Mouse (Mus musculus) neural tube, embryonic 12.5 days (tissue): ENCODE results near the gene Mcidas. TPM values are rescaled to one million over a fixed set of nuclear protein-coding genes. Genes with fewer than 3 reads are reported as not detected.

Source experiments
- ATAC-seq: fragments of 200-750 bp; cut with Nextera tagmentation; 2 replicates; pipeline ENCODE4 v1.8.0; 2017; ENCODE audit warnings: low read depth, mild to moderate bottlenecking, moderate TSS enrichment, moderate library complexity; ENCODE audit not compliant: low FRiP score
- H3K27ac ChIP-seq: fragments of 300-500 bp; sonication (generic); 2 replicates; pipeline ENCODE4 v1.5.1; 2016
- H3K27me3 ChIP-seq: fragments of 300-500 bp; sonication (generic); replicated peaks from 2 replicates; pipeline ENCODE4 v1.6.1; 2016; ENCODE audit warnings: mild to moderate bottlenecking
- H3K36me3 ChIP-seq: fragments of 300-500 bp; sonication (generic); 2 replicates; pipeline ENCODE4 v1.6.1; 2016; ENCODE audit warnings: mild to moderate bottlenecking
- H3K4me1 ChIP-seq: fragments of 300-500 bp; sonication (generic); 2 replicates; pipeline ENCODE4 v1.6.1; 2016
- H3K4me2 ChIP-seq: fragments of 300-500 bp; sonication (generic); replicated peaks from 2 replicates; pipeline ENCODE4 v1.6.1; 2016; ENCODE audit warnings: mild to moderate bottlenecking
- H3K4me3 ChIP-seq: fragments of 300-500 bp; sonication (generic); 2 replicates; pipeline ENCODE4 v1.5.1; 2016
- H3K9ac ChIP-seq: fragments of 300-500 bp; sonication (generic); 2 replicates; pipeline ENCODE4 v1.6.1; 2016; ENCODE audit warnings: mild to moderate bottlenecking
- H3K9me3 ChIP-seq: fragments of 300-500 bp; sonication (generic); 2 replicates; pipeline ENCODE4 v1.6.1; 2016; ENCODE audit warnings: mild to moderate bottlenecking
- WGBS: fragments of 180-500 bp; shearing (Covaris S2); methylation state at CpG from one replicate; pipeline ENCODE4 v1.1.7; 2016; 5-methylcytosine and 5-hydroxymethylcytosine counted together
- microRNA counts: library from miRNA; unstranded; fragments of <30 nt; microRNA quantifications from one replicate; lab custom pipeline; 2017
- microRNA-seq: library from miRNA; unstranded; fragments of <30 nt; microRNA quantifications from one replicate; pipeline ENCODE4, GENCODE M21; 2017
- polyA plus RNA-seq: library from polyadenylated mRNA; unstranded; fragments of >200 nt; fragmentation: Nextera tagmentation; extraction: Ambion mirVana; gene quantifications from 2 replicates; pipeline ENCODE4 v1.2.1, GENCODE M21; 2016

Mcidas gene
- polyA plus RNA-seq, 1 experiment from 2014 or later: 0.08 TPM

- ATAC-seq: peak; percentile 51
- Histone ChIP-seq H3K4me1 (0 out of 2 replicates have a peak, but pooled peaks cover 8% of the 10 kb centered on the region), H3K4me3 (no peak overlapping the region), H3K9ac (no peak overlapping the region), H3K9me3 (no peaks in the 10 kb centered on the region), H3K27ac (no peak overlapping the region), H3K27me3 (no peaks in the 10 kb centered on the region), H3K4me2 (no peak overlapping the region), H3K36me3 (no peaks in the 10 kb centered on the region)
These were observed 53.4 kb downstream of the Mcidas start for GRCm38 (mm10) chr13:113047018-113047417.

- no peaks in the 10 kb centered on the region for H3K9me3 ChIP-seq
- H3K27ac ChIP-seq: no peak overlapping the region
- H3K36me3 ChIP-seq: no peaks in the 10 kb centered on the region
- ATAC-seq: no peak
- no peak overlapping the region for H3K4me3 ChIP-seq
- no peaks in the 10 kb centered on the region for H3K27me3 ChIP-seq
- H3K4me1 ChIP-seq: 0 out of 2 replicates have a peak, but pooled peaks cover 8% of the 10 kb centered on the region
- WGBS: 73% methylated on average over 3 of the region's 3 CpGs
- no peak overlapping the region for H3K9ac ChIP-seq
- no peak overlapping the region for H3K4me2 ChIP-seq
These were observed 54.0 kb downstream of the Mcidas start for GRCm38 (mm10) chr13:113047647-113048046.

MicroRNAs within 50 kb of the gene (microRNA counts, 519-probe panel; counts per million panel counts)
- 342 counts per million, percentile 67 among the panel's probes with 10 or more counts for microRNA mmu-miR-449a (lab: Ali Mortazavi, UCI)
- microRNA mmu-miR-449b (lab: Ali Mortazavi, UCI): 342 counts per million, percentile 67 among the panel's probes with 10 or more counts
- microRNA mmu-miR-449c (lab: Ali Mortazavi, UCI): 342 counts per million, percentile 67 among the panel's probes with 10 or more counts

Small RNA genes lying within 50 kb of the gene (microRNA-seq; reads per million reads assigned to microRNA genes)
- gene Mir449a: 110 reads per million, percentile 54 among the genes with 10 or more reads in this experiment
- not detected for gene Mir449b
- 0.87 reads per million for gene Mir449c

Other genes with a start within 250 kb of the Mcidas start
- 27.4 and 29.6 TPM in 2 replicates for gene Plpp1, start 193.1 kb upstream of the Mcidas start, polyA plus RNA-seq
- 80.6 and 88.9 TPM in 2 replicates for gene Mtrex, start 66.4 kb upstream of the Mcidas start, polyA plus RNA-seq
- 36.6 and 39.6 TPM in 2 replicates for gene Dhx29, start 66.4 kb upstream of the Mcidas start, polyA plus RNA-seq
- gene Ccno, start 6.0 kb upstream of the Mcidas start, polyA plus RNA-seq: 0.17 and 0.32 TPM in 2 replicates
- not detected in 2 replicates for gene Cdc20b, start 41.3 kb downstream of the Mcidas start, polyA plus RNA-seq
- gene Gpx8, start 52.6 kb downstream of the Mcidas start, polyA plus RNA-seq: 91.5 and 93.3 TPM in 2 replicates
- not detected in 2 replicates for gene Gzma, start 107.1 kb downstream of the Mcidas start, polyA plus RNA-seq
- gene Esm1, start 215.8 kb downstream of the Mcidas start, polyA plus RNA-seq: 0.92 and 1.0 TPM in 2 replicates
- gene Gzmk, start 232.1 kb downstream of the Mcidas start, polyA plus RNA-seq: not detected in 2 replicates